6 mouse cellular contexts compared by ENCODE assay signal in the genomic region with DNA sequence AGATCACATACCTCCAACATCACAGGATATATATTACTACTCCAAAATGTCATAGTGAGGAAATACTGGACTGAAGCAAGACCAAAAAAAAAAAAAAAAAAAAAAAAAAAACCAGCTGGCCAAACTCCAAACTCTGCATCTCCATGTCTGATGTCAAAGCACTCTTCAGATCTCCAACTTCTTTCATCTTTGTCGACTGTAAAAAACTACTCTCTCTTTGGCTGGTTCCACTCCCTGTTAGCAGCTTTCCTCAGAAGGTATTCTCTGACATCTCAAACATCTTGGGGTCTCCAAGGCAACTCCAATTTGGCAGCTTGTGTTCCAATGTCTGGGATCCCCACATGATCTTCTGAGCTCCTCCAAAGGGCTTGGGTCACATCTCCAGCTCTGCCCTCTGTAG. TPM values are rescaled to one million over a fixed set of nuclear protein-coding genes. Genes with fewer than 3 reads are reported as not detected.
DNase-seq lines count a peak whose midpoint lies in the region; TF ChIP-seq lines count a peak whose summit lies in the region.
"Not testable (repeated sequence)": the region's sequence is repeated elsewhere in the genome, so short reads cannot be mapped to it uniquely, and the experiment has no call there.

TSS of gene Grin2d (minus strand) at position 101 of the 400 bp plus-strand sequence.

- not testable (repeated sequence) for H3K4me3 ChIP-seq in small intestine, adult 2 months (ENCODE audit: low read depth, low read length)

- H3K27ac ChIP-seq in small intestine, adult 2 months (ENCODE audit: insufficient read depth, low read depth, low read length): not testable (repeated sequence)

- 92% methylated on average over 1 of the region's 1 CpGs for WGBS in small intestine, adult 2 months

- peaks cover 79% of the 10 kb centered on the region for H3K36me3 ChIP-seq in small intestine, adult 2 months (ENCODE audit: control insufficient read depth, insufficient read depth, low read length)

- TF ChIP-seq POLR2A in small intestine, adult 2 months (IDR thresholded peaks at IDR 0.05; ENCODE audit: low read depth, low read length): not testable (repeated sequence)

- not testable (repeated sequence) for H3K27me3 ChIP-seq in small intestine, adult 2 months (ENCODE audit: control insufficient read depth, insufficient read depth, low read length)

- intact Hi-C loops in left cerebral cortex, postnatal 10 days (cut with DNase I); left cerebral cortex, postnatal 36 days (cut with DNase I): not testable (repeated sequence)

- TF ChIP-seq CTCF in small intestine, adult 2 months (IDR thresholded peaks at IDR 0.05; ENCODE audit: extremely low read depth, insufficient read length, insufficient replicate concordance, low read depth, low read length): not testable (repeated sequence)

- not testable (repeated sequence) for DNase-seq in frontal cortex, adult 2 months (ENCODE audit: extremely low spot score in 1 of 2, low spot score in 1 of 2); layer of hippocampus, postnatal 14 days (ENCODE audit: low spot score in 2 of 2); left cerebral cortex, adult 18-20 months (ENCODE audit: low spot score in 2 of 2); left cerebral cortex, postnatal 10 days (ENCODE audit: extremely low spot score in 1 of 2, low spot score in 2 of 2); left cerebral cortex, postnatal 36 days (ENCODE audit: low spot score in 2 of 2)

- H3K4me1 ChIP-seq in small intestine, adult 2 months (ENCODE audit: control insufficient read depth, insufficient read depth, insufficient read length, low read length): peaks cover 14% of the 10 kb centered on the region; the same call in 1 of the 2 replicates

RNA-seq across cellular contexts. Expression of gene Grin2d, which starts in this region (rescaled TPM):
- polyA plus RNA-seq in frontal cortex, adult 2 months (2012; rRNA removed): 15.5 and 17.7 TPM in 2 replicates
- 10 to 100 TPM; 19.7 to 20.4 TPM for total RNA-seq in layer of hippocampus, postnatal 14 days (2021)
- total RNA-seq in left cerebral cortex, adult 18-20 months (2021): 10 to 100 TPM; 10.7 to 10.9 TPM
- total RNA-seq in left cerebral cortex, postnatal 10 days (2021): 10 to 100 TPM; 35.6 to 36.4 TPM
- total RNA-seq in left cerebral cortex, postnatal 36 days (2021): 10 to 100 TPM; 10.2 to 12.3 TPM
- 5.5 and 10.4 TPM in 2 replicates for polyA plus RNA-seq in small intestine, adult 2 months (2012; rRNA removed)
